Mouse (Mus musculus) neural tube, embryonic 14.5 days (tissue): ENCODE results near the gene Fat1. TPM values are rescaled to one million over a fixed set of nuclear protein-coding genes. Genes with fewer than 3 reads are reported as not detected.

Source experiments
- ATAC-seq: fragments of 200-750 bp; cut with Nextera tagmentation; 2 replicates; pipeline ENCODE4 v1.8.0; 2017; ENCODE audit warnings: low read depth, mild to moderate bottlenecking, moderate TSS enrichment, moderate library complexity
- H3K27ac ChIP-seq: fragments of 300-500 bp; sonication (generic); 2 replicates; pipeline ENCODE4 v1.5.1; 2014; ENCODE audit warnings: low read depth, mild to moderate bottlenecking, control low read depth, low read length, moderate library complexity, mixed read lengths
- H3K27me3 ChIP-seq: fragments of 300-500 bp; sonication (generic); 2 replicates; pipeline ENCODE4 v1.6.1; 2014; ENCODE audit warnings: low read length; ENCODE audit not compliant: control insufficient read depth, insufficient read depth
- H3K36me3 ChIP-seq: fragments of 300-500 bp; sonication (generic); 2 replicates; pipeline ENCODE4 v1.6.1; 2014; ENCODE audit warnings: low read length, mixed read lengths; ENCODE audit not compliant: control insufficient read depth, insufficient read depth
- H3K4me1 ChIP-seq: fragments of 300-500 bp; sonication (generic); 2 replicates; pipeline ENCODE4 v1.6.1; 2014; ENCODE audit warnings: low read length; ENCODE audit not compliant: control insufficient read depth, insufficient read depth
- H3K4me2 ChIP-seq: fragments of 300-500 bp; sonication (generic); 2 replicates; pipeline ENCODE4 v1.6.1; 2014; ENCODE audit warnings: mild to moderate bottlenecking, low read depth, low read length, control low read depth
- H3K4me3 ChIP-seq: fragments of 300-500 bp; sonication (generic); 2 replicates; pipeline ENCODE4 v1.5.1; 2014; ENCODE audit warnings: low read depth, low read length, control low read depth, mixed read lengths
- H3K9ac ChIP-seq: fragments of 300-500 bp; sonication (generic); replicated peaks from 2 replicates; pipeline ENCODE4 v1.6.1; 2014; ENCODE audit warnings: low read depth, mild to moderate bottlenecking, control low read depth, low read length, mixed read lengths
- H3K9me3 ChIP-seq: fragments of 300-500 bp; sonication (generic); 2 replicates; pipeline ENCODE4 v1.6.1; 2016; ENCODE audit warnings: low read length; ENCODE audit not compliant: control insufficient read depth
- WGBS: fragments of 180-500 bp; shearing (Covaris S2); extraction: QIAGEN DNeasy Blood & Tissue Kit; methylation state at CpG from one replicate; pipeline ENCODE4 v1.1.7; 2014; 5-methylcytosine and 5-hydroxymethylcytosine counted together
- polyA plus RNA-seq: library from polyadenylated mRNA; unstranded; fragments of >200 nt; fragmentation: Nextera tagmentation; extraction: Ambion mirVana; gene quantifications from 2 replicates; pipeline ENCODE4 v1.2.1, GENCODE M21; 2014

Fat1 gene
- polyA plus RNA-seq, 1 experiment from 2014 or later, result 25.8 TPM

- no peak for ATAC-seq
- Histone ChIP-seq H3K9me3 (no peaks in the 10 kb centered on the region), H3K4me2 (no peak overlapping the region), H3K27ac (no peak overlapping the region), H3K36me3 (peaks cover 34% of the 10 kb centered on the region), H3K4me1 (no peaks in the 10 kb centered on the region), H3K4me3 (no peak overlapping the region), H3K27me3 (no peaks in the 10 kb centered on the region), H3K9ac (no peak overlapping the region)
- 90% methylated on average over 15 of the region's 15 CpGs for WGBS
Measured at GRCm38 (mm10) chr8:45038350-45038749, 103.1 kb downstream of the Fat1 start.

GRCm38 (mm10) chr8:45044160-45044559 lies 108.9 kb downstream of the Fat1 start:
- H3K4me1 ChIP-seq, result no peaks in the 10 kb centered on the region
- peaks cover 25% of the 10 kb centered on the region for H3K36me3 ChIP-seq
- H3K9ac ChIP-seq, result no peak overlapping the region
- H3K27me3 ChIP-seq, result no peaks in the 10 kb centered on the region
- WGBS, result 97% methylated on average over 26 of the region's 26 CpGs
- no peak overlapping the region for H3K4me2 ChIP-seq
- no peaks in the 10 kb centered on the region for H3K9me3 ChIP-seq
- no peak overlapping the region for H3K27ac ChIP-seq
- H3K4me3 ChIP-seq, result no peak overlapping the region
- ATAC-seq, result no peak

GRCm38 (mm10) chr8:45050451-45050850 lies 115.2 kb downstream of the Fat1 start:
- ATAC-seq, result no peak
- 92% methylated on average over 8 of the region's 8 CpGs for WGBS
- Histone ChIP-seq H3K36me3 (0 out of 2 replicates have a peak, but pooled peaks cover 3% of the 10 kb centered on the region), H3K9ac (no peak overlapping the region), H3K9me3 (no peaks in the 10 kb centered on the region), H3K27me3 (no peaks in the 10 kb centered on the region), H3K4me1 (no peaks in the 10 kb centered on the region), H3K27ac (no peak overlapping the region), H3K4me2 (no peak overlapping the region), H3K4me3 (no peak overlapping the region)

- Histone ChIP-seq H3K9ac (no peak overlapping the region), H3K9me3 (no peaks in the 10 kb centered on the region), H3K36me3 (0 out of 2 replicates have a peak, but pooled peaks cover 3% of the 10 kb centered on the region), H3K27ac (no peak overlapping the region), H3K4me1 (no peaks in the 10 kb centered on the region), H3K4me2 (no peak overlapping the region), H3K27me3 (no peaks in the 10 kb centered on the region), H3K4me3 (no peak overlapping the region)
- ATAC-seq, result no peak
- WGBS, result 96% methylated on average over 30 of the region's 30 CpGs
Measured at GRCm38 (mm10) chr8:45051236-45051635, 116.0 kb downstream of the Fat1 start.

- no peak; the same call in 1 of the 2 replicates for ATAC-seq
- Histone ChIP-seq H3K4me1 (no peaks in the 10 kb centered on the region), H3K4me2 (no peak overlapping the region), H3K9me3 (no peaks in the 10 kb centered on the region), H3K27me3 (no peaks in the 10 kb centered on the region), H3K36me3 (0 out of 2 replicates have a peak, but pooled peaks cover 3% of the 10 kb centered on the region), H3K9ac (no peak overlapping the region), H3K27ac (no peak overlapping the region), H3K4me3 (no peak overlapping the region)
- 76% methylated on average over 1 of the region's 1 CpGs for WGBS
Measured at GRCm38 (mm10) chr8:45052205-45052604, 117.0 kb downstream of the Fat1 start.

- H3K4me2 ChIP-seq, result no peak overlapping the region
- H3K9me3 ChIP-seq, result no peaks in the 10 kb centered on the region
- H3K9ac ChIP-seq, result no peak overlapping the region
- H3K4me1 ChIP-seq, result no peaks in the 10 kb centered on the region
- 91% methylated on average over 9 of the region's 9 CpGs for WGBS
- no peak overlapping the region for H3K4me3 ChIP-seq
- H3K27me3 ChIP-seq, result no peaks in the 10 kb centered on the region
- ATAC-seq, result no peak
- H3K36me3 ChIP-seq, result 0 out of 2 replicates have a peak, but pooled peaks cover 3% of the 10 kb centered on the region
- no peak overlapping the region for H3K27ac ChIP-seq
Measured at GRCm38 (mm10) chr8:45052618-45053017, 117.4 kb downstream of the Fat1 start.

GRCm38 (mm10) chr8:45055500-45055899 lies 120.3 kb downstream of the Fat1 start:
- 99% methylated on average over 3 of the region's 3 CpGs for WGBS
- no peaks in the 10 kb centered on the region for H3K27me3 ChIP-seq
- H3K27ac ChIP-seq, result no peak overlapping the region
- 0 out of 2 replicates have a peak, but pooled peaks cover 3% of the 10 kb centered on the region for H3K36me3 ChIP-seq
- H3K4me2 ChIP-seq, result no peak overlapping the region
- ATAC-seq, result no peak
- no peak overlapping the region for H3K4me3 ChIP-seq
- no peaks in the 10 kb centered on the region for H3K4me1 ChIP-seq
- H3K9ac ChIP-seq, result no peak overlapping the region
- H3K9me3 ChIP-seq, result no peaks in the 10 kb centered on the region

- H3K9me3 ChIP-seq, result no peaks in the 10 kb centered on the region
- no peak for ATAC-seq
- H3K4me3 ChIP-seq, result no peak overlapping the region
- no peaks in the 10 kb centered on the region for H3K27me3 ChIP-seq
- WGBS, result 9% methylated on average over 2 of the region's 3 CpGs
- H3K4me2 ChIP-seq, result no peak overlapping the region
- H3K9ac ChIP-seq, result no peak overlapping the region
- H3K36me3 ChIP-seq, result no peaks in the 10 kb centered on the region
- H3K4me1 ChIP-seq, result no peaks in the 10 kb centered on the region
- no peak overlapping the region for H3K27ac ChIP-seq
Measured at GRCm38 (mm10) chr8:45056810-45057209, 121.6 kb downstream of the Fat1 start.

GRCm38 (mm10) chr8:45060083-45060482 lies 124.8 kb downstream of the Fat1 start:
- Histone ChIP-seq H3K4me3 (no peak overlapping the region), H3K36me3 (no peaks in the 10 kb centered on the region), H3K4me2 (no peak overlapping the region), H3K27ac (no peak overlapping the region), H3K9ac (no peak overlapping the region), H3K4me1 (no peaks in the 10 kb centered on the region), H3K9me3 (no peaks in the 10 kb centered on the region), H3K27me3 (no peaks in the 10 kb centered on the region)
- WGBS, result 92% methylated on average over 2 of the region's 2 CpGs
- ATAC-seq, result no peak
